Mouse (Mus musculus) intestine, embryonic 15.5 days (tissue): ENCODE measurements around the gene Tmem120b. TPM values are rescaled to one million over a fixed set of nuclear protein-coding genes. Genes with fewer than 3 reads are reported as not detected.

Experiments
- ATAC-seq: fragments of 200-750 bp; cut with Nextera tagmentation; 2 replicates; pipeline ENCODE4 v1.8.0; 2017; ENCODE audit warnings: moderate TSS enrichment, moderate library complexity
- H3K27ac ChIP-seq: fragments of 300-500 bp; sonication (generic); 2 replicates; pipeline ENCODE4 v1.5.1; 2015; ENCODE audit warnings: mild to moderate bottlenecking, inconsistent platforms
- H3K27me3 ChIP-seq: fragments of 300-500 bp; sonication (generic); replicated peaks from 2 replicates; pipeline ENCODE4 v1.6.1; 2015; ENCODE audit warnings: inconsistent platforms
- H3K36me3 ChIP-seq: fragments of 300-500 bp; sonication (generic); 2 replicates; pipeline ENCODE4 v1.6.1; 2015; ENCODE audit warnings: inconsistent platforms
- H3K4me1 ChIP-seq: fragments of 300-500 bp; sonication (generic); replicated peaks from 2 replicates; pipeline ENCODE4 v1.6.1; 2015; ENCODE audit warnings: inconsistent platforms
- H3K4me2 ChIP-seq: fragments of 300-500 bp; sonication (generic); replicated peaks from 2 replicates; pipeline ENCODE4 v1.6.1; 2015; ENCODE audit warnings: mild to moderate bottlenecking, inconsistent platforms
- H3K4me3 ChIP-seq: fragments of 300-500 bp; sonication (generic); replicated peaks from 2 replicates; pipeline ENCODE4 v1.5.1; 2015; ENCODE audit warnings: inconsistent platforms
- H3K9ac ChIP-seq: fragments of 300-500 bp; sonication (generic); 2 replicates; pipeline ENCODE4 v1.6.1; 2015; ENCODE audit warnings: inconsistent platforms
- H3K9me3 ChIP-seq: fragments of 300-500 bp; sonication (generic); 2 replicates; pipeline ENCODE4 v1.6.1; 2016; ENCODE audit warnings: inconsistent platforms
- WGBS: fragments of 180-500 bp; shearing (Covaris S2); methylation state at CpG from one replicate; pipeline ENCODE4 v1.1.7; 2015; 5-methylcytosine and 5-hydroxymethylcytosine counted together
- polyA plus RNA-seq: library from polyadenylated mRNA; unstranded; fragments of >200 nt; fragmentation: Nextera tagmentation; extraction: Ambion mirVana; gene quantifications from 2 replicates; pipeline ENCODE4 v1.2.1, GENCODE M21; 2015

Gene Tmem120b
- polyA plus RNA-seq, 1 experiment from 2014 or later = 10.1 TPM

DNA sequence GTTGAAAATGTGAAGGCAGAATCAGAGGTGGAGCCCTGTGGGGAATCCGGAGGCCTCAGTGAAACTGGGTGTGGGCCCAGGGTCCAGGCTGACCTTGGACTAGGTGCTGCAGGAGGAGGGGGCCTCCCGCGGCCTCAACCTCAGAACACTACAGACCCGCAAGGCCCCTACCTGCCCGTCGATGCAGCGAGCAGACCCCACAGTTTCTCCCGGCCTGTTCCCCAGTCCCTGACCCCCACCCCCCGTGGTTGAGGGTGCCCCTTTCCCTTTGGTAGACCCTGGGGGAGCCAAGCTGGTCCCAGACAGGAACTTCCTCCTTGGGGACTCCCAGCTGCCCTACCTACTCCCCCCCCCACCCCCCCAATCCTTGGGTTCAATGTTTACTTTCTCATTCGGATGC is 98.2 kb downstream of the Tmem120b start:
- Histone ChIP-seq H3K4me2 (no peak overlapping the region), H3K4me3 (no peak overlapping the region), H3K36me3 (peaks cover 39% of the 10 kb centered on the region), H3K27me3 (no peaks in the 10 kb centered on the region), H3K27ac (no peak overlapping the region), H3K9ac (no peak overlapping the region), H3K4me1 (0 out of 2 replicates have a peak, but pooled peaks cover 2% of the 10 kb centered on the region), H3K9me3 (no peaks in the 10 kb centered on the region)
- WGBS = 78% methylated on average over 10 of the region's 10 CpGs
- 0 out of 2 replicates have a peak, but pooled peaks have one; percentile 17 for ATAC-seq

Other genes with a start within 250 kb of the Tmem120b start
- gene Anapc5, start 247.1 kb upstream of the Tmem120b start, polyA plus RNA-seq = 362 and 376 TPM in 2 replicates
- 25.9 and 30.7 TPM in 2 replicates for gene Rnf34, start 218.4 kb upstream of the Tmem120b start, polyA plus RNA-seq
- 27.2 and 29.4 TPM in 2 replicates for gene Kdm2b, start 78.6 kb upstream of the Tmem120b start, polyA plus RNA-seq
- gene Orai1, start 53.3 kb upstream of the Tmem120b start, polyA plus RNA-seq = 18.9 and 19.3 TPM in 2 replicates
- gene Morn3, start 21.4 kb upstream of the Tmem120b start, polyA plus RNA-seq = 0.45 TPM in 1 of 2 replicates, not detected in the other
- 1.7 and 2.3 TPM in 2 replicates for gene Rhof, start 64.3 kb downstream of the Tmem120b start, polyA plus RNA-seq
- 7.6 and 8.4 TPM in 2 replicates for gene Setd1b, start 73.8 kb downstream of the Tmem120b start, polyA plus RNA-seq
- gene Psmd9, start 101.0 kb downstream of the Tmem120b start, polyA plus RNA-seq = 68.5 and 69.1 TPM in 2 replicates
- 4.7 and 6.8 TPM in 2 replicates for gene Hpd, start 114.3 kb downstream of the Tmem120b start, polyA plus RNA-seq
- 0.74 and 0.79 TPM in 2 replicates for gene Wdr66, start 183.7 kb downstream of the Tmem120b start, polyA plus RNA-seq